Mouse (Mus musculus): ENCODE results near the gene Olfr618. TPM values are rescaled to one million over a fixed set of nuclear protein-coding genes. Genes with fewer than 3 reads are reported as not detected.
"Not testable (repeated sequence)": the region's sequence is repeated elsewhere in the genome, so short reads cannot be mapped to it uniquely, and the experiment has no call there.

Olfr618 gene
- not detected for polyA plus RNA-seq (2021)

DNA sequence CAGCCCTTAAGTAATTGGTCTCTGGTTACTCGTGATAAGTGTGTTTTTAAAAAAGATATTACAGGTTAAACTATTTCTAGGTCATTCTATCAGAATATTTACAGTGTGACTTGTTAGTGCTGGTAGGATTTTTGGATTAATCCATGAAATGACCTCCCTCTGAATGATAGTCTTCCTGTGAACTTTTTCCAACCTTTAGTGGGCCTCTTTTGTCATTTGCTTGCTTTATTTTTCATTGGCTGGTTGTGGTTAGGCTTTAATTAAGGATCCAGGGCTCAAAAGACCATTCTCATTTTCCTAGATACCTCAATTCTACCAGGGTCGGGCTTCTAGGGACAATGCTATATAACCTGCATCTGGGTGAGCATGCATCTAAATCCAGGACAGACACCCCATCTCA lies at the start of gene Olfr618:
Gene Olfr618, plus strand, starts transcription at position 301 of the 400 bp plus-strand sequence.
- no peaks in the 10 kb centered on the region for H3K27me3 ChIP-seq
- TF ChIP-seq CTCF (IDR thresholded peaks at IDR 0.05): no peak
- ATAC-seq: no peak
- DNase-seq (ENCODE audit: low read depth, low spot score): no peak
- ChIA-PET POLR2A (no interaction called here), CTCF (no interaction called here)
- in situ Hi-C loops (cut with MboI; ENCODE audit: low pct_unique_long_range_greater_than_20kb): no loop called here

- CTCF ChIA-PET; in situ Hi-C loops (cut with MboI; ENCODE audit: low pct_unique_long_range_greater_than_20kb); H3K27me3 ChIP-seq; POLR2A ChIA-PET; DNase-seq (ENCODE audit: low read depth, low spot score); ATAC-seq: not testable (repeated sequence)
Measured at GRCm38 (mm10) chr7:103542617-103543016, 47.3 kb upstream of the Olfr618 start, which contains the start of gene Olfr612. Gene Olfr612 (minus strand): TSS chr7:103542717.

- in situ Hi-C loops (cut with MboI; ENCODE audit: low pct_unique_long_range_greater_than_20kb): no loop called here
- POLR2A ChIA-PET: no interaction called here
- CTCF ChIA-PET: no interaction called here
- no peaks in the 10 kb centered on the region for H3K27me3 ChIP-seq
- no peak for ATAC-seq
- no peak for TF ChIP-seq CTCF (IDR thresholded peaks at IDR 0.05)
- DNase-seq (ENCODE audit: low read depth, low spot score): no peak
Measured at GRCm38 (mm10) chr7:103547774-103548173, 42.1 kb upstream of the Olfr618 start, which contains the start of gene Olfr613. Gene Olfr613 (plus strand): TSS chr7:103548074.

- POLR2A ChIA-PET: no interaction called here
- CTCF ChIA-PET: no interaction called here
Measured at GRCm38 (mm10) chr7:103555779-103556178, 34.1 kb upstream of the Olfr618 start, which contains the start of gene Olfr615. Gene Olfr615 (plus strand): TSS chr7:103556079.

GRCm38 (mm10) chr7:103569043-103569442 lies 20.9 kb upstream of the Olfr618 start, which contains the start of gene Olfr616:
Gene Olfr616 (minus strand): TSS chr7:103569143.
- DNase-seq (ENCODE audit: low read depth, low spot score) (no peak), ATAC-seq (no peak)
- in situ Hi-C loops (cut with MboI; ENCODE audit: low pct_unique_long_range_greater_than_20kb): no loop called here
- CTCF ChIA-PET: no interaction called here
- H3K27me3 ChIP-seq: no peaks in the 10 kb centered on the region
- TF ChIP-seq CTCF (IDR thresholded peaks at IDR 0.05): no peak
- POLR2A ChIA-PET: no interaction called here

More at GRCm38 (mm10) chr7:103555779-103556178, 34.1 kb upstream of the Olfr618 start, which contains the start of gene Olfr615:
- H3K27me3 ChIP-seq: no peaks in the 10 kb centered on the region
- DNase-seq (ENCODE audit: low read depth, low spot score) (no peak), ATAC-seq (no peak)
- in situ Hi-C loops (cut with MboI; ENCODE audit: low pct_unique_long_range_greater_than_20kb): no loop called here
- TF ChIP-seq CTCF (IDR thresholded peaks at IDR 0.05): no peak

DNA sequence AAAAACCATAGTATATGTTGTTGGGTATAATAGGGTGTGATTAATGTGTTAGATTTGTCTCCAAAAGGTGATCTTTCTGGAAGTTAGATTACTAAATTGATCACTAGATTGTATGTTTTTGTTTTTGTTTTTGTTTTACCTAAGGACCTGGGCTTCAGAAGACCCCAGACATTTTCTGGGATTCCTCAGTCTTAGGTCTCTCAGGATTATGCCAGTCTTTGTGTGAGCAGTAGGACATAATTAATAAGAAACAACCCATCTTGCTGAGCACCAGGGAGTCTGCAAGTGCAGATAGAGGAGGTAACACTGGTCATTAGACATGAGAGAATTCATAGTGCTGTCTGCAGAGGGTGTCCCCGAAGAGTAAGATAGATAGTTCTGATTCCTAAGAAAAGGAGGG lies 17.1 kb upstream of the Olfr618 start, which contains the start of gene Olfr617:
Gene Olfr617, plus strand, starts transcription at position 301 of the 400 bp plus-strand sequence.
- DNase-seq (ENCODE audit: low read depth, low spot score) (no peak), ATAC-seq (no peak)
- no peaks in the 10 kb centered on the region for H3K27me3 ChIP-seq
- in situ Hi-C loops (cut with MboI; ENCODE audit: low pct_unique_long_range_greater_than_20kb): loop anchor here (5.0 kb wide), 1 partner anchor 105 kb away; no protein-coding TSS in a partner anchor
- ChIA-PET POLR2A (no interaction called here), CTCF (no interaction called here)
- no peak for TF ChIP-seq CTCF (IDR thresholded peaks at IDR 0.05)

DNA sequence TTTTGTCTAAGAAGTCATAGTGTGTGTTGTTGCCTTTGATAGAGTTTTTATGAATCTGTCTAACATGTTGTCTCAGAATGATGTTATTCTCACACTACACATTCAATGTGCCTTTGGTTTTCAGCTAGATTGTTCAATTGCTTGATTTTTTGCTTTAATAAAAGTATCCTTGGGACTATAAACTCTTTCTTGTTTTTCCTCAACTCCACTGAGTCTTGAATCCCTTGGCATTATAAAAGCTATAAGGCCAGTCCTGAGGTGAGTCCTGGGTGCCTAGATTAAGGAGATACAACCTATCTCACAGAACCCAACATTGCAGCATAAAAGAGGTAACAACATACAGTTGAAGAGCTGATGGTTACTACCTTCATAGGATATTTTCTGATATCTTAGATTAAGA lies 10.4 kb downstream of the Olfr618 start, which contains the start of gene Olfr619:
Gene Olfr619, plus strand, starts transcription at position 301 of the 400 bp plus-strand sequence.
- TF ChIP-seq CTCF (IDR thresholded peaks at IDR 0.05): no peak
- in situ Hi-C loops (cut with MboI; ENCODE audit: low pct_unique_long_range_greater_than_20kb): no loop called here
- ChIA-PET POLR2A (no interaction called here), CTCF (no interaction called here)
- H3K27me3 ChIP-seq: no peaks in the 10 kb centered on the region
- no peak for ATAC-seq
- no peak for DNase-seq (ENCODE audit: low read depth, low spot score)

GRCm38 (mm10) chr7:103607425-103607824 lies 17.5 kb downstream of the Olfr618 start:
- ChIA-PET CTCF (no interaction called here), POLR2A (no interaction called here)
- no peaks in the 10 kb centered on the region for H3K27me3 ChIP-seq
- ATAC-seq (no peak), DNase-seq (ENCODE audit: low read depth, low spot score) (no peak)
- in situ Hi-C loops (cut with MboI; ENCODE audit: low pct_unique_long_range_greater_than_20kb): no loop called here
- TF ChIP-seq CTCF (IDR thresholded peaks at IDR 0.05): no peak

DNA sequence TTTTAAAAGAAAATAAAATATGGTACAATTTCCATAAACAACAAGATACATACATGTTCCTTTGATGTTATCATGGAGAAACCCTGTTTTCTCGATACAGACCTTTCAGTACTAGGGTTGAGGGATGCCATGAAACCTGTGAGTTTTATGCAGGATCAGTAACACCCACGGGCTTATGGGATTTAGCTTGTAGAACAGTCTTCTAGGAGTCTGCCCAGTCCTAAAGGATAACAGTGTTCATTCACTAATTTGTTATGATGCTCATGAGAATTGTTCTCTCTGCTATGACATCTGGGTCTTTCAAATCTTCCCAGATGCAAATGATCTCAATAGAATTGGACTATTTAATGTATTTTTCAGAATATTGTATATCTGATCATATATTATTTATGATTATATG lies 22.5 kb downstream of the Olfr618 start, which contains the start of gene Olfr620:
Gene Olfr620, minus strand, starts transcription at position 101 of the 400 bp plus-strand sequence.
- DNase-seq (ENCODE audit: low read depth, low spot score) (no peak), ATAC-seq (no peak)
- in situ Hi-C loops (cut with MboI; ENCODE audit: low pct_unique_long_range_greater_than_20kb): no loop called here
- TF ChIP-seq CTCF (IDR thresholded peaks at IDR 0.05): no peak
- ChIA-PET CTCF (no interaction called here), POLR2A (no interaction called here)
- no peaks in the 10 kb centered on the region for H3K27me3 ChIP-seq

GRCm38 (mm10) chr7:103636795-103637194 lies 46.9 kb downstream of the Olfr618 start:
- no peak for DNase-seq (ENCODE audit: low read depth, low spot score)
- POLR2A ChIA-PET: no interaction called here
- CTCF ChIA-PET: no interaction called here
- ATAC-seq: no peak
- H3K27me3 ChIP-seq: no peaks in the 10 kb centered on the region
- in situ Hi-C loops (cut with MboI; ENCODE audit: low pct_unique_long_range_greater_than_20kb): no loop called here
- no peak for TF ChIP-seq CTCF (IDR thresholded peaks at IDR 0.05)

DNA sequence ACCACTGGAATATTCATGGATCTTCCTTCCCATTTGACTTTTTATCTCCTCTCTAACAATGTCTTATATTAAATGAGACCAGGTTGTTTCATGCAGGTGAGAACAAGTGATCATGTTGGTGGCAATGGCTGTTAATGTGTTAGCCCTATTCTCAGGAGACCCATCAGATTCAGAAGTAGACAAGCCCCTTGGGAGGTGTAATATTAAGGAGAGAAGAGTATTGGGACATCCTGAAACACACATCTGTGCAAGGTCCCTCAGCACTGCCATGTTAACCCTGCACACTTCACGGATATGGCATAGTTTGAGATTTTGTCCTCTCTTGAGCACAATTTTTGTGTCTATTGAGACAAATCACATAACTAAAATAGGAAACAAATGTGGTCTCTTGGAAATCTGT lies 52.7 kb downstream of the Olfr618 start, which contains the start of gene Olfr622:
Gene Olfr622, minus strand, starts transcription at position 101 of the 400 bp plus-strand sequence.
- DNase-seq (ENCODE audit: low read depth, low spot score): no peak
- CTCF ChIA-PET: no interaction called here
- no peaks in the 10 kb centered on the region for H3K27me3 ChIP-seq
- in situ Hi-C loops (cut with MboI; ENCODE audit: low pct_unique_long_range_greater_than_20kb): no loop called here
- no peak for ATAC-seq
- POLR2A ChIA-PET: no interaction called here
- no peak for TF ChIP-seq CTCF (IDR thresholded peaks at IDR 0.05)

- DNase-seq (ENCODE audit: low read depth, low spot score): no peak
- CTCF ChIA-PET: no interaction called here
- no peak for TF ChIP-seq CTCF (IDR thresholded peaks at IDR 0.05)
- no peak for ATAC-seq
- in situ Hi-C loops (cut with MboI; ENCODE audit: low pct_unique_long_range_greater_than_20kb): no loop called here
- no peaks in the 10 kb centered on the region for H3K27me3 ChIP-seq
- POLR2A ChIA-PET: no interaction called here
Measured at GRCm38 (mm10) chr7:103644070-103644469, 54.2 kb downstream of the Olfr618 start.

Other genes with a start within 250 kb of the Olfr618 start
- gene Olfr600, start 240.4 kb upstream of the Olfr618 start, polyA plus RNA-seq (2021): not detected
- gene Olfr601, start 227.4 kb upstream of the Olfr618 start, polyA plus RNA-seq (2021): not detected
- gene Olfr603, start 203.9 kb upstream of the Olfr618 start, polyA plus RNA-seq (2021): not detected
- gene Usp17lc, start 175.0 kb upstream of the Olfr618 start, polyA plus RNA-seq (2021): not detected
- not detected for gene Olfr605, start 144.7 kb upstream of the Olfr618 start, polyA plus RNA-seq (2021)
- gene Olfr606, start 141.1 kb upstream of the Olfr618 start, polyA plus RNA-seq (2021): not detected
- gene Olfr607, start 126.0 kb upstream of the Olfr618 start, polyA plus RNA-seq (2021): not detected
- gene Olfr608, start 120.2 kb upstream of the Olfr618 start, polyA plus RNA-seq (2021): not detected
- gene Olfr609, start 92.0 kb upstream of the Olfr618 start, polyA plus RNA-seq (2021): not detected
- gene Olfr610, start 78.0 kb upstream of the Olfr618 start, polyA plus RNA-seq (2021): not detected
- gene Olfr611, start 69.3 kb upstream of the Olfr618 start, polyA plus RNA-seq (2021): not detected
- not detected for gene Olfr612, start 47.4 kb upstream of the Olfr618 start, polyA plus RNA-seq (2021)
- gene Olfr613, start 42.0 kb upstream of the Olfr618 start, polyA plus RNA-seq (2021): 0.42 TPM
- not detected for gene Olfr615, start 34.0 kb upstream of the Olfr618 start, polyA plus RNA-seq (2021)
- gene Olfr616, start 21.0 kb upstream of the Olfr618 start, polyA plus RNA-seq (2021): not detected
- not detected for gene Olfr617, start 17.0 kb upstream of the Olfr618 start, polyA plus RNA-seq (2021)
- not detected for gene Olfr619, start 10.5 kb downstream of the Olfr618 start, polyA plus RNA-seq (2021)
- not detected for gene Olfr620, start 22.4 kb downstream of the Olfr618 start, polyA plus RNA-seq (2021)
- gene Olfr622, start 52.6 kb downstream of the Olfr618 start, polyA plus RNA-seq (2021): not detected
- not detected for gene Olfr623, start 73.6 kb downstream of the Olfr618 start, polyA plus RNA-seq (2021)
- gene Olfr624, start 81.1 kb downstream of the Olfr618 start, polyA plus RNA-seq (2021): 0.15 TPM
- not detected for gene Olfr625-ps1, start 92.6 kb downstream of the Olfr618 start, polyA plus RNA-seq (2021)
- gene Olfr243, start 124.6 kb downstream of the Olfr618 start, polyA plus RNA-seq (2021): not detected
- not detected for gene Olfr628, start 140.3 kb downstream of the Olfr618 start, polyA plus RNA-seq (2021)
- not detected for gene Olfr629, start 154.8 kb downstream of the Olfr618 start, polyA plus RNA-seq (2021)
- gene Olfr630, start 167.2 kb downstream of the Olfr618 start, polyA plus RNA-seq (2021): not detected
- gene Olfr69, start 181.5 kb downstream of the Olfr618 start, polyA plus RNA-seq (2021): not detected
- gene Olfr68, start 189.6 kb downstream of the Olfr618 start, polyA plus RNA-seq (2021): not detected
- gene Olfr67, start 201.7 kb downstream of the Olfr618 start, polyA plus RNA-seq (2021): not detected
- gene Hbb-bt, start 223.9 kb downstream of the Olfr618 start, polyA plus RNA-seq (2021): not detected
- not detected for gene Hbb-bs, start 238.0 kb downstream of the Olfr618 start, polyA plus RNA-seq (2021)

Measured in Patski (cell line).